Mouse (Mus musculus): ENCODE measurements around the gene Rpl22. TPM values are rescaled to one million over a fixed set of nuclear protein-coding genes. Genes with fewer than 3 reads are reported as not detected.

Gene Rpl22
- polyA plus RNA-seq, 1 experiment from 2014 or later, result 395 TPM

DNA sequence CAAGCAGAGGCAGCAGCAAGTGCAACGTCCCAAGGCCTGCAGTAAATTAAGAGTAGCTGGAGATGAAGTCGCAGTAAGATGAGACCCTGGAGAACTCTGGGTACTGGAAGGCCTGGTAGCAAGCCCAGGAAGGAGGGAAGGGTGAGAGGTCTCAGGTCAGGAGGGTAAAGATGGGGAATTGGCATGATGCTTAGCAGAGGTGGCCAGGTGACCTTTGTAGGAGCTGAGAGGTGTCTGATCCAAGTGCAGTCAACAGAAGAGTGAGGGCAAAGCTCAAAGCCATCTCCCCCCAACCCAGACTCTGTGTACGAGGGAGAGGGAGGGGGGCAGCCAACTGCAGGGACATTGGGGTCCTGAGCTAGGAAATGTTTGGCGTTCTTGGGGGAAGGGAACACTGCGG, 4.1 kb upstream of the Rpl22 start:
- peaks cover 7% of the 10 kb centered on the region; the same call in 1 of the 2 replicates for H3K4me1 ChIP-seq
- H3K9ac ChIP-seq, result no peak overlapping the region
- no peak for ATAC-seq (ENCODE audit: low FRiP score, low read depth)
- H3K27me3 ChIP-seq, result peaks cover 37% of the 10 kb centered on the region
- no peaks in the 10 kb centered on the region for H3K36me3 ChIP-seq
- 43% methylated on average over 5 of the region's 5 CpGs for WGBS
- no peak overlapping the region for H3K27ac ChIP-seq
- no peak overlapping the region for H3K4me3 ChIP-seq
- H3K4me2 ChIP-seq (replicated peaks), result no peak overlapping the region
- H3K9me3 ChIP-seq, result no peaks in the 10 kb centered on the region

DNA sequence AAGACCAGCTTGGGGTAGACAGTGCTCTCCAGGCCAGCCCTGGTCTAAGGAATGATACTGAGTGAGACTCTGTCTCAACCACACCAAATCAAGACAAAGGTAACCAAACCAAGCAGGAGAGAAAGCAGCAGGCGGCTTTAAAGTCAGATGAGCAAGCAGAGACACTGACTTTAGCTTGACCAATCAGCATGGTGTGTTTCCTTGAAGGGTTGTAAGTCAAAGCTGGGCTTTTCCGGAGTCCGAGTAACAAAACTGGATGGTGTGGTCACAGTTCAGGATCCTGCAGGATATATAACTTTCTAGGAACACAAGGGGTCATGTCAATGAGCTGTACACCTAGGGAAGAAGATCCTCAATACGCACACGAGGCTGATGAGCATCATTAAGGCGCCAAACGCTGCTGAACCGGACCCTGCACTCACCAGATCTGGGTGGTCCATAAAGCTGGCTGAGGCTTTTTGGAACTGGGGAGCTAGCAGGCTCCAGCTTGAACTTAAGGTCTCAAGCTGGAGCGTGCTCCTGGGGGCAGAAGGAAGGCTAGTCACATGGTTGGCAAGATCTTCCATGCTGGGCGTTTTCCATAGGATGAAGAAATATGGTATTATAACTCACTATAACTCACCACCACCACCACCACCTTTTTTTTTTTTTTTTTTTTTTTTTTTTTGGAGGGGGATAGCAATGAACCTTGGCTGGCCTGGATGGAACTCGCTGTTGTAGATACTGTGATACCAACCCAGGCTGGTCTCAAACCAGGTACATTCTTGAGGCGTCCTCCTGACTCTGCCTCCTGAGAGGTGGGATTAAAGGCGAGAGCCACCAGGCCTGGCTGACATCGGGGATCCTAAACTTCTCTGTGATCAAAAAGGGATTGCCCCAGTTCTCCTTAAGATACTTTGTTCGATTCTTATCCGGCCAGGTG, 640 bp upstream of the Rpl22 start:
- Histone ChIP-seq H3K9me3 (no peaks in the 10 kb centered on the region), H3K9ac (peak overlapping the region; percentile 48; the same call in 1 of the 2 replicates), H3K4me3 (peak overlapping the region; percentile 74), H3K36me3 (peaks cover 24% of the 10 kb centered on the region), H3K27ac (no peak overlapping the region), H3K4me2 (replicated peaks) (peak overlapping the region; percentile 93), H3K4me1 (peaks cover 16% of the 10 kb centered on the region), H3K27me3 (peaks cover 6% of the 10 kb centered on the region; the same call in 1 of the 2 replicates)
- 52% methylated on average over 16 of the region's 16 CpGs for WGBS
- ATAC-seq (ENCODE audit: low FRiP score, low read depth), result peak; percentile 34

DNA sequence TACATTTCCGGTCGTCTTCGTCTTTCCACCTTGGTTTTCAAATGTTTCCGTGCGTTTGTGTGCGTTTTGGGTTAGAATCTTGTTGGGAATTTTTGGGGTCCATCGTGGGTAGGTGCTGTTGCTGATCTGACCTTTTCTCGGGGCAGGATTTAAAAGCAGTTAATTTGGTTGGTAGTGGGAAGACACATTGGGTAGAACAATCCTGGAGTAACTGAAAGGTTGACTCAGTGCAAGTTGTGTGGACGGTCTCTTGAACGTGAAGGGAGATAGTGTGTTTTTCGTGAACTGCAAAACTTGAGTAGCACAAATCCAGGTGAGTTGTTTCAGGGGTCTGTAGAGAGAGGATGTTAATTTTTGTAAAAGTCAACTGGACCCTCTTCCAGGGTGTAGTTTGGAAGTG, 1.0 kb downstream of the Rpl22 start:
- Histone ChIP-seq H3K36me3 (peaks cover 40% of the 10 kb centered on the region), H3K4me3 (peak overlapping the region; percentile 74), H3K9me3 (no peaks in the 10 kb centered on the region), H3K27ac (no peak overlapping the region), H3K4me2 (replicated peaks) (peak overlapping the region; percentile 93), H3K27me3 (peaks cover 3% of the 10 kb centered on the region; the same call in 1 of the 2 replicates), H3K9ac (peak overlapping the region; percentile 95), H3K4me1 (peaks cover 16% of the 10 kb centered on the region)
- ATAC-seq (ENCODE audit: low FRiP score, low read depth), result no peak
- 1% methylated on average over 11 of the region's 11 CpGs for WGBS

DNA sequence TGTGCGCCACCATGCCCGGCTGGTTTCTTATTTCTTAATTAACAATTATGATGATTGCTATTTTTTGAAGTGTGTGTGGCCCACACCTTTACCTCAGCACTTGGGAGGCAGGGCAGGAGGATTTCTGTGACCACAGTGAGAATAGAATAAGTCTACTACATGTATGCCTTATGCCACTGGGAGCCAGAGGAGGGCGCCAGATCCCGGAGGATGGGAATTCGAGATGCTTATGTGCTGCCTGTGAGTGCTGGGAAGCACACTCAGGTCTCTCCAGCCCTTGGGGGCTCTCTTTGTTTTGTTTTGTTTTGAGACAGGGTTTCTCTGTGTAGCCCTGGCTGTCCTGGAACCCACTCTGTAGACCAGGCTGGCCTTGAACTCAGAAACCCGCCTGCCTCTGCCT, 3.1 kb downstream of the Rpl22 start:
- peaks cover 62% of the 10 kb centered on the region for H3K36me3 ChIP-seq
- WGBS, result 71% methylated on average over 6 of the region's 6 CpGs
- no peak for ATAC-seq (ENCODE audit: low FRiP score, low read depth)
- H3K9me3 ChIP-seq, result no peaks in the 10 kb centered on the region
- H3K9ac ChIP-seq, result no peak overlapping the region
- no peak overlapping the region for H3K27ac ChIP-seq
- H3K4me3 ChIP-seq, result no peak overlapping the region
- peaks cover 16% of the 10 kb centered on the region for H3K4me1 ChIP-seq
- H3K4me2 ChIP-seq (replicated peaks), result no peak overlapping the region
- H3K27me3 ChIP-seq, result no peaks in the 10 kb centered on the region

DNA sequence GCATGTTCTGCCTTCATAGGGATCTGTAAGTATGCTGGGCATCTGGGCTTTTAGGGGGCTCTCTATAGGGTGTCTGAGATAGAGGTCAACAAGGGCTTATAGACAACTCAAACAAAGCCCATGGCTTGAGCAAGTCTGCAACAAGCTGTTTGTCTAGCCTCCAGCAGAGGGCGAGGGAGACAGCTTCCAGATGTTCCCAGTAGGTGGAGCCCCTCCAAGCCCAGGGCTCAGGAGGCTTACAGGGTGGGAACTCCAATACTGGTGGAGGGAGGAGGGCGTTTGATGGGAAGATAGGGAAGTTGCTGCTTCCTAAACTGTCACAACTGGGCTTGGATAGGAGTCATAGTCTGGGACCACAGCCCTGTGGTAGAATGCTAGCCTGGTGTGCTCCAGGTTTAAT, 7.4 kb downstream of the Rpl22 start:
- 47% methylated on average over 2 of the region's 2 CpGs for WGBS
- Histone ChIP-seq H3K9me3 (no peaks in the 10 kb centered on the region), H3K4me3 (no peak overlapping the region), H3K36me3 (peaks cover 80% of the 10 kb centered on the region), H3K9ac (no peak overlapping the region), H3K27me3 (peaks cover 29% of the 10 kb centered on the region), H3K27ac (no peak overlapping the region), H3K4me1 (0 out of 2 replicates have a peak, but pooled peaks cover 2% of the 10 kb centered on the region), H3K4me2 (replicated peaks) (no peak overlapping the region)
- ATAC-seq (ENCODE audit: low FRiP score, low read depth), result 0 out of 2 replicates have a peak, but pooled peaks have one; percentile 24

DNA sequence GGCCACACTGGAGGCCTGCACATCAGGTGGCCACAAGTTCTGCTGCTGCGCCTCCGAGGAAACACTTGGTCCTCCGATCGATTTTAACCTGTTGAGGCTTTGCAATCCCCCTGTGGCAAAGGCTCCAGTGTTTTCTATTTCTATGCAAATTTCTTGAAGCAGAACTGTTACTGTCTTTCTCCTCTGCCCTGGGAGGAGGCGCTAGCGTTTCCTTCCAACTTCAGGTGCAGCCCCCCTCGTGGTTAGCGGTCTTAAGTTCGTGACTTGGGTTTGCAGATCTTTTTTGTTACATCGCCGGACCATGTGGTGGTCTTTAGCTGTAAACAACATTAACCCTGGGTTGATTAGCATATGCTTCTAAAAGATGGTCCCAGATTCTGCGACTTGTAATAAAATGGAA, 8.0 kb downstream of the Rpl22 start:
- Histone ChIP-seq H3K9ac (no peak overlapping the region), H3K4me3 (no peak overlapping the region), H3K27me3 (peaks cover 35% of the 10 kb centered on the region), H3K27ac (no peak overlapping the region), H3K36me3 (peaks cover 75% of the 10 kb centered on the region), H3K4me2 (replicated peaks) (no peak overlapping the region), H3K9me3 (no peaks in the 10 kb centered on the region), H3K4me1 (peaks cover 5% of the 10 kb centered on the region; the same call in 1 of the 2 replicates)
- WGBS, result 95% methylated on average over 12 of the region's 12 CpGs
- no peak for ATAC-seq (ENCODE audit: low FRiP score, low read depth)

DNA sequence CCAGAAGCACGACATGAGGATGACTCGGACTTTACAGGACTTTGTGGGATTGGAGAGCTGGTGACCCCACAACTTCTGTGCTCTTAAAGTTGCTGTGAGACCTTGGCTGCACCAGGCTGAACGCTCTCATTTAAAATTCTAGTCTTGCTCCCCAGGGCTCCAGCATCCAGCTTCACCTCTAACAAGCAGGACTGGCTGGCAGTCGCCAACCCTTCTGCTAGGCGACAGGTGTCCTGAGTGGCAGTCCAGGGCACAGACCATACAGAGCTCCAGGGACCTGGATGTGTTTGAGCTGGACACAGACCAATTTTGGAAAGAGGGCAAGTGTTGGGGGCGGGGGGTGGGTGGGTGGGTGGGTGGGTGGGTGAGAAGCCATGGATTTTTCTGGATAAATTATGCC, 12.2 kb downstream of the Rpl22 start:
- no peak overlapping the region for H3K9ac ChIP-seq
- no peak overlapping the region for H3K4me3 ChIP-seq
- H3K36me3 ChIP-seq, result peaks cover 34% of the 10 kb centered on the region
- H3K4me2 ChIP-seq (replicated peaks), result no peak overlapping the region
- peaks cover 19% of the 10 kb centered on the region for H3K4me1 ChIP-seq
- 26% methylated on average over 6 of the region's 6 CpGs for WGBS
- H3K27ac ChIP-seq, result no peak overlapping the region
- no peaks in the 10 kb centered on the region for H3K9me3 ChIP-seq
- peaks cover 77% of the 10 kb centered on the region for H3K27me3 ChIP-seq
- no peak for ATAC-seq (ENCODE audit: low FRiP score, low read depth)

DNA sequence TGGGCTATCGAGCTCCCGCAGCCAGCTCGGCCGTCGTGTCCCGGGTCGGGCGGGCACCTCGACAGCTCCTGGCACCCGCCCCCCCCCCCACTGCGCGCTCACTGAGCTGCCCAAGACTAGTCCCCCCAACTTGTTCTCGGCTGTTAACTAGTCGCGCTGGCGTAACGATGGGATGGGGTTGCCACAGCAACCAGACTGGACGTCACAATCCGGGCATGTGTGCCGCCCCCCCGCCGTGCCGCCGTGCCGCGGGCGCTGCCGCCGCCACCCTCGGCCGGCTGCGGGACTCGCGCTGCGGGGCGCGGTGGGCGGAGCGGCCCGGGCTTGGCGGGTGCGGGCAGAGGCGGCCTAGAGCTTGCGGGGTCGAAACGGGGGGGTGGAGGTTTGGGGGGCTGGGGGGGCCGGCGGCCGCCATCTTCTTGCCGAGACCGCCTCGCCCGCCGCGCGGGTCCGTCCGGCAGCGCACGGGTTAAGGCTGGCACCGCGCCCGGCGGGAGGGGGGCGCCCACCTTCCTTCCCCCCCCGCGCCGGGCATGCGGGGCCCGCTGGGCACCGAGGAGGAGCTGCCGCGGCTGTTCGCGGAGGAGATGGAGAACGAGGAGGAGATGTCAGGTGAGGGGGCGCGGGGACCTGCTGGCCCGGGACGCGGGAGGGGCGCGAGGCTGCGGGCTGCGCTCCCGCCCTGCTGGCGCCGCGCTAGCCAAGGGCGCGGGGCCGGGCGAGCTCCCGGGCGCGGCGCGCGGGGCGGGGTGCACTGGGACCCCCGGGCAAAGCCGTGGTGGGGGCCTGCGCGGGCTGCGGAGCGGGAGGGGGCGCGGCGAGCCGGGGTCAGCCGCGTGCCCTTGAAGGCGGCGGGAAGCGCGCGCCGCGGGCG, 13.1 kb downstream of the Rpl22 start, which contains the start of gene Chd5:
Gene Chd5, plus strand, starts transcription at position 233 of the 874 bp plus-strand sequence.
- Histone ChIP-seq H3K27me3 (peaks cover 85% of the 10 kb centered on the region), H3K9me3 (no peaks in the 10 kb centered on the region), H3K4me2 (replicated peaks) (peak within 1 kb of the TSS; percentile 100), H3K4me1 (peaks cover 19% of the 10 kb centered on the region), H3K27ac (no peak within 1 kb of the TSS), H3K9ac (peak within 1 kb of the TSS; percentile 69), H3K4me3 (peak within 1 kb of the TSS; percentile 65), H3K36me3 (peaks cover 25% of the 10 kb centered on the region)
- WGBS, result 1% methylated on average over 68 of the region's 120 CpGs
- ATAC-seq (ENCODE audit: low FRiP score, low read depth), result no peak

DNA sequence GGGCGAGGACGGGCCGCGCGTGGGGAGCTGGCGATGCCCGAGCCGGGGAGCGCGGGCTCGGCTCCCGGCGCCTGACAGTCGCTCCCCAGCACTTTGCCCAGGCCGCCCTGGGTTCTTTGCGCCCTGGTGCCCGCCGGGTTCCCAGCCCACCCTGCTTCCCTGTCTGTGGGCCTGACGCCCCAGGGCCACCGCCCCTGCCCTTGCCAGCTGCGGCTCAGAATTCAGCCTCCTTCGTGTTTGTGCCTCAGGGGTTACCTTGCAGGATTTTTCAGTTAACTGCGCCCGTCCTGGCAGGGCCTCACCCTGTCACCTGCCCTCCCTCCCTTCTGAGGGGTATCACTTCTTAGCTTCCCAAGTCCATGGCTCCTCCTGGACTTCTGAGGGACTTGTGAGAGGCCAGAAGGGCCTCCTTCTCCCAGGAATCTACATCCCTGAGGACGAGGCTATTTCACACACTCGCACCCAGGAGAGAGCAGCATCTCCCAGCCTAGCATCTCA, 13.8 kb downstream of the Rpl22 start:
- peak overlapping the region; percentile 69 for H3K9ac ChIP-seq
- H3K4me2 ChIP-seq (replicated peaks), result peak overlapping the region; percentile 100
- peaks cover 92% of the 10 kb centered on the region for H3K27me3 ChIP-seq
- no peak overlapping the region for H3K27ac ChIP-seq
- peaks cover 18% of the 10 kb centered on the region for H3K36me3 ChIP-seq
- no peaks in the 10 kb centered on the region for H3K9me3 ChIP-seq
- ATAC-seq (ENCODE audit: low FRiP score, low read depth), result no peak
- peak overlapping the region; percentile 65 for H3K4me3 ChIP-seq
- 1% methylated on average over 24 of the region's 26 CpGs for WGBS
- peaks cover 19% of the 10 kb centered on the region for H3K4me1 ChIP-seq

DNA sequence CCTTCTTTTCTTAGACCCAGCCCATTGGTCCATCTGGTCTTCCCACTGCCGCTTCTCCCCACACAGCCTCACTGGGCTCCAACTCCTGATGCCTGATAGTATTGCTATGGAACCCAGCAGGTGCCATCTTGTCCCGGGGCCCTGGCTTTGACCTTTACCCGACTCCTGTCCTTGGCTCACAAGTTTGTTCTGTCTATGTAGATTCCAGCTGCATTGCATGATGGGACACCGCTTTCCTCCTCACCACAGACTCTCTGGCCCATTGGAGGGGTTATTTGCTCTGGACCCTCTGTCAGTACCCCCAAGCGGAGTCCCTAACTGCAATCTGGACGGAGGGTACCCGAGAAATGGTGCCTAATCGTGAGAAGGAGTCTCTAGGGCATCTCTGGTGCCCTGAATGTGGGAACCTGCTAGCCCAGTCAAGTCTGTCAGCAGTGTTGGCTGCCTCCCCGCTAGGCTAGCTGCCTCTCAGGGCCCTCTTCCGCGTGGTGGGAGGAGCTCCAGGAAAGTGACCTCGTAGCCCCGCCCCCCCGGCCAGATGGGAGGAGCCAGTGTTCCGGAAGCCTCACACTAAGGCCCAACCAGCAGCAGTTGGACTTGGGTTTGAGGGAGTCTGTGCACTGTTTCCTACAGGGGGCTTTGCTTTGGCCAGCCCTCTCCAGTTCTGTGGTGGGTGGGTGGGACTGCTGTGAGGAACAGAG, 15.2 kb downstream of the Rpl22 start:
- H3K4me2 ChIP-seq (replicated peaks), result no peak overlapping the region
- no peaks in the 10 kb centered on the region for H3K9me3 ChIP-seq
- peaks cover 19% of the 10 kb centered on the region for H3K4me1 ChIP-seq
- no peak overlapping the region for H3K27ac ChIP-seq
- no peak for ATAC-seq (ENCODE audit: low FRiP score, low read depth)
- H3K9ac ChIP-seq, result no peak overlapping the region
- no peak overlapping the region for H3K4me3 ChIP-seq
- H3K36me3 ChIP-seq, result peaks cover 4% of the 10 kb centered on the region
- peaks cover 96% of the 10 kb centered on the region for H3K27me3 ChIP-seq
- 33% methylated on average over 15 of the region's 15 CpGs for whole genome bisulfite sequencing

DNA sequence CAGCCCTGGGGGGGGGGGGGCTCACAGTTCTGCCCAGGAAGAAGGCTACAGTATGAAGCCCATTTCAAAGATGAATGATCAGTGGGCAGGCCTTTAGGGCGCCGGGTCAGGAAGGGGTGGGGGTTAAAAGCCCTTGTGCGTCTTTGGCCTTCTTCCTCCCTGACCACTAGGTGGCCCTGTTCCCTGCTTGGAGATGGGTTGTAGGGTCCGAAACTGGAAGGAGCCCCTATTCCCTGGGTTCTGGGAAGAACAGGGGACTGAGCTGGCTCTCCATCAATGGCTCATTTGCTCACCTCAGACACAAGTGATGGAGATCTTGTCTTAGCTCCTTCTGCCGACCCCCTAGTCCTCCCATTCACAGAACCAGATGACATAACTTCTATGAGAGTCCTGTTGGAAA, 17.8 kb downstream of the Rpl22 start:
- Histone ChIP-seq H3K9ac (no peak overlapping the region), H3K4me2 (replicated peaks) (no peak overlapping the region), H3K4me1 (peaks cover 17% of the 10 kb centered on the region), H3K27me3 (peaks cover 93% of the 10 kb centered on the region), H3K4me3 (no peak overlapping the region), H3K9me3 (no peaks in the 10 kb centered on the region), H3K27ac (no peak overlapping the region), H3K36me3 (no peaks in the 10 kb centered on the region)
- no peak for ATAC-seq (ENCODE audit: low FRiP score, low read depth)
- 10% methylated on average over 5 of the region's 5 CpGs for WGBS

Measured in limb, embryonic 13.5 days (tissue).